Mouse (Mus musculus) embryonic fibroblast, embryonic 13.5 days (primary cell): Measurements from ENCODE around the gene Smyd3.

Experiments
- CTCF ChIP-seq: IDR thresholded peaks from 2 replicates; pipeline ENCODE4 v1.5.1; 2011; ENCODE audit warnings: mild to moderate bottlenecking, control low read depth, low read length, moderate library complexity, borderline replicate concordance; ENCODE audit not compliant: insufficient read depth
- POLR2A ChIP-seq: IDR thresholded peaks from 2 replicates; pipeline ENCODE4 v1.6.1; 2011; ENCODE audit warnings: low read depth, mild to moderate bottlenecking, control low read depth, low read length, moderate library complexity

- TF ChIP-seq POLR2A (no peak), CTCF (no peak)
Measured at GRCm38 (mm10) chr1:179361481-179362466, 156.1 kb downstream of the Smyd3 start.
